Mouse (Mus musculus) megakaryocyte, embryonic 14.5 days (primary cell): Measurements from ENCODE around the gene Ice2.

Source experiments
- FLI1 ChIP-seq: IDR thresholded peaks from 2 replicates; pipeline ENCODE4 v1.6.1; 2012; ENCODE audit warnings: low read length, inconsistent platforms, mixed read lengths
- GATA1 ChIP-seq: IDR thresholded peaks from 3 replicates; pipeline ENCODE4 v1.6.1; 2012; ENCODE audit warnings: mixed read lengths, low read length, inconsistent platforms, borderline replicate concordance

GRCm38 (mm10) chr9:69439805-69440357 is 42.2 kb downstream of the Ice2 start:
- TF ChIP-seq GATA1 (no peak), FLI1 (no peak)
